Mouse (Mus musculus): Measurements from ENCODE around the gene Gcdh. TPM values are rescaled to one million over a fixed set of nuclear protein-coding genes. Genes with fewer than 3 reads are reported as not detected.

The Gcdh gene
- total RNA-seq, 4 experiments from 2014 or later = 51.9 to 66.4 (median 60.4) TPM

DNA sequence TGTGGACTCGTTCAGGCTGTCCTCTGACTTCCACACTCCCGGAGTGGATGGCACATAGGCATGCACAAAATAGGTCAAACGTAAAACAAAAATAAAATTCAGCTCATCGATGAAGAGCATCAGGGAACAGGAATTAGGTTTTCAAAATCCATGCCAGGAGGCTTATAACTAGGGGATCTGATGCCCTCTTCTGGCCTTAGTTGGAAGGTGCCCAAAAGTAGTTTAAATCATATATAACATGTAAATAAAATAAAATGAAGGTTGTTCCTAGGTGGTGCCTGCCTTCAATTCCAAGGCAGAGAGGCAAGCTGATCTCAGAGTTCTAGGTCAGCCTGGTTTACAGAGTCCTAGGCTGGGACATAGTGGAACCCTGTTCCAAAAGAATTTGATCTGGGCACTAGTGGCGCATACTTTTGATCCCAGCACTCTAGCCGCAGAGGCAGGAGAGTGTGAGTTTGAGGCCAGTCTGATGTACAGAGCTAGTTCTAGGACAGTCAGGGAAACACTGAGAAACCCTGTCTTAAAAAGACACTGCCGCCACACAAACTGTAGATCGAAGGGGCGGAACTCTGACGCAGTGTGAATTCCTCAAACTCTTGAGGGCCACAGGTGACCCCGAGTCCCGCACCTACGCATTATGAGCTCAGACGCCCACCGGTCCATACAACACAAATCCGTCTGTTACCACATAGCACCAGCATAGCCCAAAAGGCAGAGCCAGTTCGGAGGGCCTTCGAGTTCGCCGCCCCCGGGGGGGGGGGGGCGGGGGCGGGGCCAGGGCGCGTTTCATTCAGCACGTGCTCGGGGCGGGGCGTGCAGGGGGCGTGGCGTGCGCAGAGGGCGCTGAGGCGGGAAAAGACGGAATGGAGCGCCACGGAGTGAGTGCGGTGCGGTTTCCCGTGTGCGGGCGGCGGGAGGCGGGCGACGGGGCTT lies 22.1 kb downstream of the Gcdh start, which contains the start of gene Syce2:
Gene Syce2 (plus strand): TSS at position 736 of the 933 bp plus-strand sequence.
- DNase-seq = peak; percentile 62

DNA sequence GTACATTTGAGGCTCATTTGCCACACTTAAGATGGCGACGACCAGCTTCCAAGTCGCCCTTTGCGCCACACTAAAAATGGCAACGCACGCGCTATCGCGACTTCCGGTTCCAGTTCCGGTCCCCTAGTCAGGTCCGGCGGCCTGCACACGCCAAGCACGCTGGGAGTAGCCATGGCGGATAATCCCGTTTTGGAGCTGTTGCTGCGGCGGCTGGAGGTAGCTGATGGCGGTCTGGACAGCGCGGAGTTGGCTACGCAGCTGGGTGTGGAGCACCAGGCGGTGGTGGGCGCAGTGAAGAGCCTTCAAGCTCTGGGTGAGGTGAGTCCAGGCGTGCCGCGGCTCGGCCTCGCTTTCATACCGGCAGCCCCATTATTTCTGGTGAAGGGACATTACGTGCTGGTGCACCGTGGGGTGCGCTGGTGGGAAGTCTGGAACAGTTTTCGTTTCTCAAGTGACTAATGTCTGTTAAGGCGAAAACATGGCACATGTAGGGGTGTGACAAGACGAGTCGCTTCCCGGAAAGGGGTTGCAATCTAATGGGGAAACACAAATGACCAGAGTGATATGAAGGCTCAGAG lies 36.8 kb downstream of the Gcdh start, which contains the start of gene Farsa:
Gene Farsa (plus strand): TSS at position 126 of the 578 bp plus-strand sequence.
- peak; percentile 90 for DNase-seq

DNA sequence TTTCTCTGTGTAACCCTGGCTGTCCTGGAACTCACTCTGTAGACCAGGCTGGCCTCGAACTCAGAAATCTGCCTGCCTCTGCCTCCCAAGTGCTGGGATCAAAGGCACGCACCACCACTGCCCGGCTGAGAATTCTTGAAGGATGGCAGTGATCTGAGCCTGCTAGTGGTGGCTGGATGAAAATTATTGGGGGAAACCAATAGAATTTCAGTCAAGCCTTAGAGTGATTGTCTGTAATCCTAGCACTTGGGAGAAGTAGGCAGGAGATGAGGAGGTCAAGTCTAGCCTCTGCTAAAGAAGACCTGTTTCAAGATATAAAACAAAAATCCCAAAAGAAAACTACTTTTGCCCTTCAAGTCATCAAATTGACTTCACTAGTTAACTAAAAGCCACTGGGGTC lies 37.3 kb downstream of the Gcdh start:
- no peak for DNase-seq

DNA sequence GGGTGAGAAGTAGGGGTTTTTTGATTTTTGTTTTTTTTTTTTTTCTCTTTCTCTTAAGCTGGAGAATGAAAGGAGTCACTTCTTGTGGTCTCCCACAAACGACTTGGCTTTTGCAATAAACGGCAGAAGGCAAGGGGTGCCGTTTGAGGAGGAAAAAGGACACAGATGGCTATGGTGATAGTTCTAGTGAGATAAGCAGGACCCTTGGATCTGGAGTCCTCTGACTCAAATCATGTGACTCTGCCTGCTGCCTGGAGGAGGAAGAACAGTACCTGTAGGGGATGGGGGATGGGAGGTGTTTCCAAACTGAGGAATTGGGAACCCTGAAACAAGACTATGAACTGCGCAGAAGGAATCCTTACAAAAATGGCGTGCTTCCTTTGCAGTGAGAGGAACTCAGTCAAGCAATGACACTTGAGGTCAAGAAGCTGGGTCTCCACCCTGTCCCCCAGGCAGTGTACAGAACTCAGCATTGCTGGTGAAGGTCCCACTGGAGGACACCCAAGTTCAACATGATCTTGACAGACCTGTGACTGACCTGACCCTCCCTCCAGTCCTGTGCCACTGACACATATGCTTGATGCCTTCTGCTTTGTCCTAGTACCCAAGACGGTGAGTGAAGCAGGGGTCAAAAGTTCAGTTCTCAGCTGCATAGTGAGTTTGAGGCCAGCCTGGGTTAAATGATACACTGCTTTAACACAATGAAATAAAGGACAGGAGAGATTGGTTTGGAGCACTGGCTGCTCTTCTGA lies 45.9 kb downstream of the Gcdh start:
- no peak for DNase-seq

DNA sequence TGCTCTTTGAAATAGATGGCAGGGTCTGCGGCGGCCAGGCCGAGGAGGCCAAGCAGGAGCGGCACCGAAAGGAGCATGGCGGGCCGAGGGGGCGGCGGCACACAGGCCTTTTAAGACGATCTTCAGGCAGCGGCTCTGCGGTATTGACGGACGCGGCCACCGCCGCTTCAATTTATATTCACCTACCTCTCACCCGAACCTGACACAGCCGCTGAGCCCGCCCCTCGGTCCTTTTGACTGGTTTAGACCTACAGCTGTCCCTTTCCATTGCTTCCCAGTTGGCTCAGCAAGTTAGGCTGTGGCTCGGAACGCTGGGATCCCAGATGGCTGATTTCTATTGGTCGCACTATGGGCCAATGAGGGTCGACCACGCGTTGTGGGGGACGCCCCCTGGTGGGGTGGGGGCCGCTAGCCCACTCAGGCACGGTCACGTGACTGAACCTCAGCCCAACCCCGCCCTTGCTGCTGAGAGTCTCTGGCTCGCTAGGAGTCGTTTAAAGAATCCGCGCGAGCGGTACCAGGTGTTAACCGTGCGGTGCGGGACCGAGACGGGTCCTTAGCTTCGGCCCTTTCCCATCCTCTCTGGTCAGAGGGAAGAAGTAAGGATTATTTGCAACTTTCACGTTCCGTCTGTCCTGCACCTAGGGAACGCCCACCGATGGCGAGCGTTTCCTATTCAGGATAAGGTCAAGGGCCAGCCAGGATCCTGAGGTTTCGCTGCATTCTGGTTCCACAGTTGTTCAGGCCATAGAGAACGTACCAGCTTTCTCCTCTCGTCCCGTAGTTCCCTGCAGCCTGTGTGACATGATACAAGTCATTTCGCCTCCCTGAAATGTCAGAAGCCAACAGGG lies 46.8 kb downstream of the Gcdh start, which contains the start of gene Calr:
Gene Calr (minus strand): TSS at position 213 of the 851 bp plus-strand sequence.
- peak; percentile 100 for DNase-seq

DNA sequence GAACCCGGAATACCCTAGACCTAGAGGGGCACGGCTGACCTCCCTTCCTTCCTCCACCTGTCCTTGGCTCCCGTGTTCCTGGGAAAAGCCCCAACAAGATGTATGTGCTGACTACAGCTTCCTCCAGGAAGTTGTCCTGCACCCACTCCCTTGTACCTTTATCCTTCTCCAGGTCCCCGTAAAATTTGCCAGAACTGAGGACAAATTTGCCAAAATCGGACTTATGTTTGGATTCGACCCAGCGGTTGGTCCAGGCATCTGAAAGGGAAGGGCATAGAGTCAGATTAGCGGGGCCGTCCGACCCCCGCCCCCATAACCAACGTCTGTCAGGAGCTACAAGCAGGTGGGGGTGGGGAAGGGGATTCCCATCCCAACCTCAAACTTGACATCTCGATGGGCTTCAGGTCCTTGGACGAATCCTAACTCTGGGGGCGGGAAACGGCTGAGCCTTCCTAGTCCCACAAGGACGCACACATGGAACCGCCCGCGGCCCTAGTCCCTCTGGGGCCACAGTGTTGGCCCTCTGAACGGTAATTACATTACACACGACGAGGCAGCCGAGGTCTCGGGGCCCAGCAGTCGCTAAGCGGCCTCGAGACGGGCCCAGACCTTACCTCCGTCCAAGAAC lies 47.5 kb downstream of the Gcdh start:
- no peak for DNase-seq

DNA sequence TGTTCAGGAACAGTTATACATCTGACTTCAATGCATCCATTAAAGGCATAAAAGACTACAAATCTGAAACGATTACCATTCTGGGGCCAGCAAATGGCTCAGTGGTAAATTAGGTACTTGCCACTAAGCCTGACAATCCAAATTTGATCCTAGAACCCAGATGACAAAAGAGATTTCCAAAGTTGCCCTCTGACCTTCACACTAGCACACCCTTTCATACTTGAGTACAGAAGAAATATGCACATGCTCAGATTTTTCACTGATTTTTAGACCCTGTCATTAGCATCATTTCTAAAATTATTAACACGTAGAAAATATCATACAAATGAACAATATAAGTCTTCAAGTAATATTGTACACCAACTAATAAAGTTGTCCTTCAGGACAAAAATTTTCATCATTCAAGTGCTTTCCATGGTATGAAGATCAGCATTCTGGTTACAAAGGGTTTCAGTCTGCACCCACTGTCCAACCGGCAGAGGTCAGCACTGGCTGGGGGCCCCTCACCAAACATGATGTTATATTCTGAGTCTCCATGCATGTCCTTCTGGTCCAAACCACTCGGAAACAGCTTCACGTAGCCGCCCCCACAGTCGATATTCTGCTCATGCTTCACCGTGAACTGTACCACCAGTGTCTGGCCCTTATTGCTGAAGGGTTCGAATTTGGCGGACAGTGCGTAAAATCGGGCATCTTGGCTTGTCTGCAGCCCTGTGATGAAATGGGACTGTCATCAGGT lies 48.2 kb downstream of the Gcdh start:
- no peak for DNase-seq

DNA sequence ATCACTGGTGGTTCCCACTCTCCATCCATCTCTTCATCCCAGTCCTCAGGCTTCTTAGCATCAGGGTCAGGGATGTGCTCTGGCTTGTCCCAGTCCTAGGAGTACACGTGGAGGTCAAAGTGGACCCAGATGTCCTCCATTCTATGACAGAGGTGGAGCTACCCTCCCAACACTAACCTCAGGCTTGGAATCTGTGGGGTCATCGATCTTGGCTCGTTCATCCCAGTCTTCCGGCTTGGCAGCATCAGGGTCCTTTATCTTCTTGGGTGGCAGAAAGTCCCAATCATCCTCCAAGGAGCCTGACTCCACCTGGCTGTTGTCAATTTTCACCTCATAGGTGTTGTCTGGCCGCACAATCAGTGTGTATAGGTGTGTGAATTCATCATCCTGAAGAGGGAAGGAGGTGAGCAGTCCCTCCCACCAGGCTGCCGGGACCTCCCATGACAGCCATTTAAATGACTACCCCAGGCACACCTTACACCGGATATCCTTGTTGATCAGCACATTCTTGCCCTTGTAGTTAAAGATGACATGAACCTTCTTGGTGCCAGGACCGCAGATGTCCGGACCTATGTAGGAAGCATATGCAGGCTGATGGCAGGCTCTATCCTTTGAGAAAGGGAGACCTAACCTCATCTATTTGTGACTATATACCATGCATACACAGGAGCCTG lies 49.2 kb downstream of the Gcdh start:
- no peak for DNase-seq

DNA sequence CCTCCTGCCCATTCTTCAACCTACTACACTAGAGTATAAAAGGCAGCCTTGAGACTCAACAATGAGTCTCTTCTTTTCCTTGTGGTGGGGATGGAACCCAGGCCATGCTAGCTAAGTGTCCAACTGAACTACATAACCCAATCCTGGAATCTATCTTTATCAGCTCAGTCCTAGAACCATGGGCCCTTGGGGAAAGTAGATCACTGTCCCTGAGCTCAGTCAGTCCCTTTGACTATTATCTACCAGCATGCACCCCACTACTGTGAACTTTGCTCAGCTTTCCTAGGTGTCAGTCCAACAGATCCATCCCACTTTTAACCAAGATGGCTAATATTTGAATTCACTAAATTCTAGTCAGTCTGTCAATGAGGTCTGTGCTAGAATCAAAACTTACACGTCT lies 52.2 kb downstream of the Gcdh start:
- no peak for DNase-seq

DNA sequence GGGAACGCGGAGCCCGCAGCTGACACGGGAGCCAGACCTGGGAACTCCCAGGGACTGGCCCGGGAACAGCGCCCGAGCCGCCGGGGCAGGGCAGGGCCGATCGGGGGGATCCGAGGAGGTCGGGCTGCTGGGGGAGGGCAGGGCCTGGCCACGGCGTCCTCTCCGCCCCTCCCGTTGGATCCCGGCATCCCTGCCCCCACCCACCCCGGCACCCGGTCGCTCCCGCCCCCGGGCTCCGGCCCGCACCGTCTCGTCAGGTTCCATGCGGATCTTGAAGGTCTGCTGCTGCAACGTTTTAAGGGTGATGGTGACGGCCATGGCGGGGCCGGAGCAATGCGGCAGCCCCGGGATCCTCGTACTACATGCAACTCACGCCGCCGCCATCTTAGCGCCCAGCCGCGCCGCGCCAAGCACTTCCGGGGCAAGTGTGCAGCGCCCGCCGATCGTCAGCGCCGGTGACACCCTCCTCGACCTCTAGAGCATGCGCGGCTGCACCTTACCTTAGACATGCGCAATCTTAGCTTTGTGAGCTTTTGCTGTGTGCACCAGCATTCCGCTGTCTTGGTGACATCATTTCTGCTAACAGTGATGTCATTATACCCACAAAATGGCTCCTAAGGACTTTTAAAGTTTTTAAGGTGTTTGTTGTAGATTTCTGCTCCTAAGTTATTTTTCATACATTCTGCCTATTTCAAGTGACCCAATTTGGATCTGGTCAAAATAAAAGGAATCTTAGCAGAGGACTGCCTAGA lies 53.3 kb downstream of the Gcdh start, which contains the start of gene Rad23a:
Gene Rad23a (minus strand): TSS at position 418 of the 752 bp plus-strand sequence.
- DNase-seq = peak; percentile 89

DNA sequence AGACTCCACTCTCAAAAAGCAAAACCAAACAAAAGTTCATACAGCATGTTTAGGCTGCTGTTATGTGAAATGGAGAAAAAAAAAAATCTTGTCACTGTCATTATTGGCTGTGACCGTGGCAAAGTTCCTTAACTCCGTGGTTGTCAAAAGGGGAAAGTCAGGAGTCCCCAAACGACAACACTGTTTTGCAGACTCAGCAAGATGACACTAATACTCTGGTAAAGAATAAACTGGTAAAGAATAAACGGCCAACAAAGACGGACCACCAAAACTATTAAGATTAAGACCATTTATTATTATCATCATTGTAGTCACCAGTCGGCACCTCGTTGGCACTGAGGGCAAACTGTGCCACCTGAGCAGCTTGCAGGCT lies 53.9 kb downstream of the Gcdh start:
- no peak for DNase-seq

DNA sequence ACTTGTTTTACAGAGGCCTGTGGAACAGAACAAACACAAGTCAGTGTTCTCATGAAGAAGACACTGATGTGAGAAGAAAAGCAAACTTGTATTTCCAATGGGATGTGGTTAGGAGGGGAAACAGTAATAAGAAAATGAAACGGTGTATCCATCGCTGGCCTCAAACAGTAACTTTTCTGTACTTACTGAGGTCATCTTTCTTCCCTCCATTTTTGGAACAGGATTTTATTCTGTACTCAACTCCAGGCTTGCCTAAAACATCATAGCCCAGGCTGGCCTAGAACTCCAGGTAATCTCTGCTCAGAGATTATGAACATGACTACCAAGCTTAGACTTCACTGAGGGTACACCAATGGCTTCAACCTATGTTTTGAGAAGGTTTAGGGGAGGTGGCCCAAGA lies 54.3 kb downstream of the Gcdh start:
- DNase-seq = no peak

DNA sequence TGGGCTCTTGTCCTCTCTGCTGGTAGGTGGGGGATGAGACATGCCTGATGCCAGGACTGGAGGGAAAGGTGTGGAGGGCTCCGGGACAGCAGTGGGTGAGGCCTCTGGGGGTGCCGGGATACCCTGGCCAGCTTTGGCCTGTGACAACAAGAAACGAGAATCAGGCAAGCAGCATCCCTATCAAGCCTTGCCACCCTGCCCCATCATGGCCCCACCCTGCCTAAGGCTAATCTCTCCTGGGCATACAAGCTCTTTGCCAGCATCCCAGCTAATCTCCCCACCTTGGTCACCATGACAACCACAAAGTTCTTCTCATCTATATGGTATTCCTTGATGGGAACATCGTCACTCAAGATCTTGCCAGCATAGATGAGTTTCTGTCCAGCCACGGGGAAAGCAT lies 55.2 kb downstream of the Gcdh start:
- no peak for DNase-seq

DNA sequence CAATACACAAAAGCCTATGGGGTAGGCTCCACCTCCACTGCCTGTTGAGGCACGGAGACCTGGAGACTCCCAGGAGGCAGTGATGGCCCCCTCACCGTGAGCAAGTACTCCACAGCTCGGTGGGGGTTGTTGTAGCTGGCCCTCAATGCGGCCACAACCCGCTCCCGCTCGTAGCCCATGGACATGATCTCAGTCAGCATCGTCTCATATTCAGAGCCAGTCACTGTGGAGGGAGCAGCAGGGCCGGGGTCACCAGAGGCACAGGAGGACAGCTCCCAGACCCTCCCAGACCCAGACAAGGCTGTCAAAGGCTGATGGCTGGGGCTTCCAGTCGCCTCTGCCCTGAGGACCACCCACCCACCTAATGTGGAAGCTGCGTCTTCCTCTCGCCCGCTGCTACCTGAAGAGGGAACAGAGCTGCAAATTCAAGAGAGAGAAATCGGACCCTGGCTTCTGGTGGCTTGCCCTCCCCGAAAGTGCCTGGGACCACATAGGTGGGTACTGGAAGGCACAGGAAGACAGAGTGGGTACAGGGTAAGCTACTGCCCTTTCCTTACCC lies 55.7 kb downstream of the Gcdh start:
- no peak for DNase-seq

DNA sequence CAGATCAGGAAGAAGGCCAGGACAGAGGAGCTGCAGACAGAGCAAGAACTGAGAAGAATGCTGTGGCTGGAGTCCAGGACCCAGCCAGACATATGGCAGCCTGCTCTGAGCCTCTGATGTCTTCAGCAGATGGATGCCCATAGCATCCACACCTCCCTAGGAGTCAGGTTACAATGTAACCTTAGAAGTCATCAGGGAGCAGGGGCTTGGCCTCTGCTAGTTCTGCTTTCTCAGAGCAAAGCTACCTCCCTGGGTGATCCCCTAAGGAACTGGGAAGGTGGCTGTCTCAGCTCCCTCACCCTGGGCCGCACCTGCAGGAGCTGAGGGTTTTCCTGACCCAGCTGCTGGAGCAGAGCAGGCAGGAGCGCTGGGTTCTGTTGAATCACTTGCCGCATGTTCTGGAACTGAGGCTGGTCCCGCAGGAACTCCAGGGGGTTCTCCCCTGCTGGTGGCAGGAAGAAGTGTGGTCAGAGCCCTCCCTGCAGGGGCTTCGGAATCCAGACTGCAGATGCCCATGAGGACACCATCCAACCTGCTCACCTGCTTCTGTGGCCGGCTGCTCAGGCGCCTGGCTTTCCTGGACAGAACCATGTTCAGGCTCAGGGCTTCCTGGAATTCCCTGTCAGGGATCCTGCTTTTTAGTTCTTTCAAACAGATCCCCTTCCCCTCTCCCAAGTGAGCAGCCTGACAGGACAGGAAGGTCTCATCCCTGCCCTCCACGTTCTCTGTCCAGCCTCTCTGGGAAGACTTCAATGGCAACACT lies 56.4 kb downstream of the Gcdh start:
- no peak for DNase-seq

Measured in adrenal gland, adult 8-10 months (tissue).